Mouse (Mus musculus) liver, adult 2 months (tissue): ENCODE measurements around the gene Nhlrc2.

Experiments
- CTCF ChIP-seq: fragments of 200-500 bp; IDR thresholded peaks from 2 replicates; pipeline ENCODE4 v1.5.1; 2011; ENCODE audit warnings: low read depth, low read length, control low read depth
- POLR2A ChIP-seq: fragments of 200-500 bp; IDR thresholded peaks from 2 replicates; pipeline ENCODE4 v1.6.1; 2011; ENCODE audit warnings: low read length, control low read depth; ENCODE audit not compliant: insufficient read depth; ENCODE audit errors: extremely low read depth

DNA sequence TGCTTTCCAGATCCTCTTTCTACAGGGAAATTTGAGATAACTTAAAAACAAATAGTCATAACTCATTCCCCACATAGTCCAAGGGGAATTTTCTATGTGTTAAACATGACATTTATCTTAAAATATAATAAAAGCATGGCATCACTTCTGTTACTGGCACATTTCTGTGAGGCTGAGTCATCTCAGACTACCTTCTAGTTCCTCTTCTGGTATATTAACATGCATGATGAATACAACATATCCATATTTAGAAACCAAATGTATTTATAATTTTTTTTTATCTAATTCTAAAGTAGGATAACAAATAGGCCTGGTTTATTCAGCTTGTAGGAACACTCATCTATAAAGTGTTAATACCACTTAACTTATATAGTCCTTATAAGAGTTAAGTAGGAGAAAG, 2.0 kb upstream of the Nhlrc2 start:
- TF ChIP-seq CTCF (no peak), POLR2A (no peak)
